Mouse (Mus musculus): ENCODE measurements around the gene 6030468B19Rik.
"Not testable (repeated sequence)": the region's sequence is repeated elsewhere in the genome, so short reads cannot be mapped to it uniquely, and the experiment has no call there.

6030468B19Rik gene

GRCm38 (mm10) chr11:117828149-117828887 is 30.9 kb downstream of the 6030468B19Rik start:
- no peak for DNase-seq (ENCODE audit: low read depth, low spot score)

GRCm38 (mm10) chr11:117828888-117829604 is 31.6 kb downstream of the 6030468B19Rik start:
- no peak for DNase-seq (ENCODE audit: low read depth, low spot score)

- DNase-seq (ENCODE audit: low read depth, low spot score) = no peak
Observed at GRCm38 (mm10) chr11:117829671-117830215, 32.3 kb downstream of the 6030468B19Rik start.

DNA sequence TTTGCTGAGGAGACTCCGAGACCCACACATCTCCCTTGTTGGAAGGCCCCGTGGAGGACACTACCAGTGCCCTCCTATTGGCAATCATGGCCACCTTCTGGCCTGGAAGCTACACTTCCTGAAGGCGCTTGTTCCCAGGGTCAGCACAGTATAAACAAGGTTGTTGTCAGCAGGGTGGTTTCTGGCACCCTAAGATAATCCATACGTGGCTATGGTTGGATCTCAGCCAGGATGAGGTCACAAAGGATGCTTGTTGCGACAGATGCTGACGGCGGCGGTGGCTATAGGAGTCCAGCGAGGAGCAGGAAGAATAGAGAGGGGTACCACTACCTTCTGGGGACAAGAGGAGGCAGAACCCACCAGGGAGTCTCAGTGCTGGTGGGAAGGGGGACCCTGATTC is 32.9 kb downstream of the 6030468B19Rik start:
- DNase-seq (ENCODE audit: low read depth, low spot score) = no peak

DNA sequence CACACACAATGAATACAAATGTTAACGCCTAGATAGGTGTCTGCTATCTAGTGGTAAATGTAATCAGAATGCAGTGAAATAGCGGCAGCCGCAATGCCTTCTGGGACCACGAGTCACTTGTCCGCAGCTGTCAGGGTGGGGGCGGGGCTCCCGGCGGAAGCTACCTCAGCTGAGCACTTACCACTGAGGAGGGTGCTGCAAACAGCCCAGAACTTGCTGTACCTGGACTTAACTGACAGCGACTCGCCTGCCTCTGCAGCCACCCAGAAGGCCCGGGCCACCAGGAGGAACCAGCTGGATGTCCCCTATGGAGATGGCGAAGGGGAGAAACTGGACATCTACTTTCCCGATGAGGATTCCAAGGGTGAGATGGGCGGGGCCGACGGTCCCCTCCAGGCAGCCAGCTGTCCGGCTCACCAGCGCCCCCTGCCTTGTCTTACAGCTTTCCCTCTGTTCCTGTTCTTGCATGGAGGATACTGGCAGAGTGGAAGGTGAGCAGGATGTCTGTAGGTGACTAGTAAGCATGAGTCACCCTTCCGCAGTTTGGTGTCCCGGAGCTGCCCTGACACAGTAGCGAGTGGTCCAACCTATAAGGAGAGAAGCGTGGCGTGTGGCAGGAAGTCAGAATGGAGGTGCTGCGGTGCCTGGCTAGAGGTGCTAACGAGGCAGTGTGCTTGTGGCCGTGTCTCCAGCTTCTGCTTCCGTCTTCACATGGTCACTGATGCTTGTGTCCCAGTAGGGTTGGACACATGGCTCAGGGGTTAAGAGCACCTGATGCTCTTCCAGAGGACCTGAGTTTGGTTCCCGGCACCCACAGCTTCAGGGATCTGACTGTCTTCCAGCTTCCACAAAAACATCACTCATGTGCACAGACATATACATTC is 34.9 kb downstream of the 6030468B19Rik start:
- peak; percentile 71 for DNase-seq (ENCODE audit: low read depth, low spot score)

DNA sequence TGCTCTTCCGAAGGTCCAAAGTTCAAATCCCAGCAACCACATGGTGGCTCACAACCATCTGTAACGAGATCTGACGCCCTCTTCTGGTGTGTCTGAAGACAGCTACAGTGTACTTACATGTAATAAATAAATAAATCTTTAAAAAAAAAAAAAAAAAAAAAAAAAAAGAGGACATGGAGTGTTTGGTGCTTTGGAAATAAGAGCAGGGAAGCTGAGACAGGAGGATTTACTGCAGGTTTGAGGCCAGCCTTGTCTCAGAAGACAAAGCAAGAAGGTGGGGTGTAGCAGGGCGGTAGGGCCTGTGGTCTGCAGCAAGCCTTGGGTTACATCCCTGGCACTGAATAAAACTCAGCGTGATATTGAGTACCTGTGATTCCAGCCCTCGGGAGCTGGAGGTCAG is 36.0 kb downstream of the 6030468B19Rik start:
- not testable (repeated sequence) for DNase-seq (ENCODE audit: low read depth, low spot score)

DNA sequence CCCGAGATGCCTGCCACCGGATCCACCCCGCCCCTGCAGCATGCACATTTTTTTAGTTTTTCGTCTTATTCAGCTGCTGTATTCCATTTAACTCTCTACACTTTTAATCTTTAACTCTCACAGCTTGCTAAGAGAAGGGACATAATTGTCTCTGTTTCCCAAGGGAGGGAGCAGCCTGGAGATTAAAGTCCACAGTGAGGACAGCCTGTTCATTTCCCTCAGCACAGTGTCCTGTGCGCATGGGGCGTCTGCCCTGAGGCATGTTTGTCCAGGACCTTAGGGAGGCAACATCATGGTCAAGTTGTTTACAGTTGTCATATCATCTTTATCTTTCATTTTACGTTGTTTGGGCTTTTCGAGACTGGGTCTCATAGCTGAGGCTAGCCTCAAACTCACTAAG is 36.6 kb downstream of the 6030468B19Rik start:
- no peak for DNase-seq (ENCODE audit: low read depth, low spot score)

DNA sequence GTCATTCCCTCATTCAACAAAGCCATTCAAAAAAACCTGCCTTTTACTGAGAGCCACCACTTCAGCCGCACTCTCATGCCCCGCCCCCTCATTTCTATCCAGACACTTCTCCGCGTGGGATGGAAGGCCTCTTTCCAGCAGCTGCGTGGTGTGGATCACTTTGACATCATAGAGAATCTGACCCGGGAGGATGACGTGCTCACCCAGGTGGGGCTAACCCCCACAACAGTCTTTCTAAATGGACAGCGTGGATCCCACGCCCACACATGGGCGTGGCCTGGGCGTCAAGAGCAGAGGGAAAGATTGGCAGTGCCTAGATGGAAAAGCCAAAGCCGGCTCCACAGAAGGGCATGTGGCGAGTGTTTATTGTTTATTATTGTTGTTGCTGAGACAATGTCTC is 38.8 kb downstream of the 6030468B19Rik start:
- DNase-seq (ENCODE audit: low read depth, low spot score) = no peak

- no peak for DNase-seq (ENCODE audit: low read depth, low spot score)
Observed at GRCm38 (mm10) chr11:117838572-117838971, 41.1 kb downstream of the 6030468B19Rik start.

DNA sequence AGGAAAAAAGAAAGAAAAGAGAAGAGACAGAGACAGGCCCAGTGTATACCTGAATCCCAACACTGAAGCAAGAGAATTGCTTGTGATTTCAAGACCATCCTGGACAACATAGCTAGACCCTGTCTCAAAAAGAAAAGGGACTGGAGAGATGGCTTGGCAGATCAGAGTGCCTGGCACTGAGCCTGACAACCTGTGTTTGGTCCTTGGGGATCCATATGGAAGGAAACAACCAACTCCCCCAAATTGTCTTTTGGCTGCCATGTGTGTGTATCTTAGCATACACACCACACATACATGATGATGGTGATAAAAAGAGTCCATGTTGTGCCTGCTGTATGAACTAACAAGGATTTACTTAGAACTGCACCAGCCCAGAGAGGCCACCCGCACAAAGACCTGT is 41.6 kb downstream of the 6030468B19Rik start:
- DNase-seq (ENCODE audit: low read depth, low spot score) = no peak

DNA sequence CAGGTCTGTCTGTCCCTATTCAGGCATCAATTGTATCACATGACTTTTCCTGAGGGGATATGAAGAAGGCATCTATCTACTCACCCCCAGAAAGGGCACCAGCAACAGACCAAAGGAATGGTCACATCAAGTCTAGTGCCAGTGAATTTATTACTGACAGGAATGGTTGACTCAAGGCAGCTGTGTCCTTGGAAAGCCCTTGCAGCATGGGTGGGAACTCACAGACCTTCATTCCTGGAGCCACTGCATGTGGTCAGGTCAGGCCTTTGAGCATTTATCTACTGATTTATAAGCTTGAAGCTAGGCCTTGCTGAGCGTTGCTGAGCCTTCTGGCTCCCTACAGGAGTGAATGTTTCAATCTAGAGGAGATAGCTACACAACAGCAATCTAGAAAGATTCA is 43.5 kb downstream of the 6030468B19Rik start:
- DNase-seq (ENCODE audit: low read depth, low spot score) = no peak

- no peak for DNase-seq (ENCODE audit: low read depth, low spot score)
Observed at GRCm38 (mm10) chr11:117843434-117843833, 46.0 kb downstream of the 6030468B19Rik start.

DNA sequence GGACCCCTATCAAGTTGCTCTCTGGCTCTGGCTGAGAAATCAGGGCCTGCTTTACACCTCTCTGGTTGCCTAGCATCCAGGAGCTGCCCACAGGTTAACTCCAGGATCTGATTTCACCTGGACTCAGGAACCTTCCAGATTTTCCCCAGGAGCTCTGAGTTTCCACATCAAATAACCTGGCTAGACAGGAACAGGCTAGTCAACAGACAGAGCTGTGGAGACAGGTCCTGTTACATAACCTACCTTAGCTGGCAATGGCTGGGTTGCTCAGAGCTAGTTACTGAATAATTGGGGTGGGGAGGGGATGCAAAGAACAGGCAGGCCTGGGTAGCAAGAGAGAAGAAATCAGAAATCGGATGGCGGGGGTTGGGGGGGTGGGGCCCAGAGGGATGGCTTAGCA is 47.5 kb downstream of the 6030468B19Rik start:
- no peak for DNase-seq (ENCODE audit: low read depth, low spot score)

DNA sequence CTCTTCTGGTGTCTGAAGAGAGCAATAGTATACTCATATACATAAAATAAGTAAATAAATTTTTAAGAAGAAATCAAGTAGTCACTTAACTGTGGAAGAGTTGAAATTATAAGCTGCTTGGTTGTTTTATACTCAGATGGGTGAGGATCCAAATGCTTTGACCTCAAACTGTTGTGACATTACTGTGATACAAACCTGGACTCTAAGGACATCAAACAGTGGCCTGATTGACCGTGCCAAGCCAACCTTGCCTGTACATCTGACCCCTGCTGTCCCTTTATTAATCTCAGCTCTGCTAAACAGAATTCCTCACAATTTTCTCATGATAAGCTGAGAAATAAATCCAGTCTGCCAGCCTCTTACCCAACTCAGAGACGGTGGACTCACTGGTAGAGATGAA is 48.2 kb downstream of the 6030468B19Rik start:
- no peak for DNase-seq (ENCODE audit: low read depth, low spot score)

DNA sequence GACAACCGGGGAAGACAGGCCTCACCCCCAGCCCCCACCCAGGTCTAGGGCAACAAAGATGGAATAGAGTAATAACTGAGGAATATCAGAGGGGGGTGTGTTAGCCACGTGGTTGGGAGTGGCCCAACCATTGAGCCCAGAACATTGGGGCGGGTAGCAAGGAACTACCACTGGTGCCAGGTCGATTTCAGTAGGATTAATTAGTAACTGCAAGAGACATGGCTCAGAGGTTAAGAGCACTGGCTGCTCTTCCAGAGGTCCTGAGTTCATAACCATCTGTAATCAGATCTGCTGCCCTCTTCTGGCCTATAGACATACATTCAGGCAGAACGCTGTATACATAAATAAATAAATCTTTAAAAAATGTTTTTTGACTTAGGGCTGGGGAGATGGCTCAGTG is 49.2 kb downstream of the 6030468B19Rik start:
- DNase-seq (ENCODE audit: low read depth, low spot score) = no peak

DNA sequence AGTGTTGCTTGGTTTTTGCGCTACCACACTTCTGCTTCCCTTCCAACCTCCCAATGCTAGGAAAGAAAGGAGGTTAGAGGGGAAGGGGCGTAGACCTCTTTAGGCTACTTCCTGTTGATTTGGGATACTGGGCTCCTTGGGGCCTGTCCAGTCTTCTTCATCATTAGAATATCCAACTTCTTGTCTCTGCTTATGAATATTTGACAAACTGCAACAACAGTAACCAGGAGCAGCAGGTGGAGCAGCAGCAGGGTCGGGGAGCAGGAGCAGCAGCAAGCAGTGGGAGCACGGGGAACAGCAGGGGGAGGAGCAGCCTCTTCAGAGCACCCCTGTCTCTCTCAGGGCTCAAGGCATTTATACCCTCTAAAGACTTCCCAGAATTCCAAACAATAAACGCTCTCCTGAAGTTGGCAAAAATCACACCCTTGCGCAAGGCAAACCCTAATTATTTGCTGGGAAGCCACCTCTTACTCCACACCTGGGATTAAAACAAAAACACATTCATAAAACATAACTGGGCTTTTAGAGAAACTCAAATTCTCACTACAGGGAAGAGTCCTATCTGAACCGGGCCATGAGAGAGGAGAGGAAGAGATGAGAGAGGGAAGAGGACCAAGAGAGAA is 50.2 kb downstream of the 6030468B19Rik start:
- no peak for DNase-seq (ENCODE audit: low read depth, low spot score)

DNA sequence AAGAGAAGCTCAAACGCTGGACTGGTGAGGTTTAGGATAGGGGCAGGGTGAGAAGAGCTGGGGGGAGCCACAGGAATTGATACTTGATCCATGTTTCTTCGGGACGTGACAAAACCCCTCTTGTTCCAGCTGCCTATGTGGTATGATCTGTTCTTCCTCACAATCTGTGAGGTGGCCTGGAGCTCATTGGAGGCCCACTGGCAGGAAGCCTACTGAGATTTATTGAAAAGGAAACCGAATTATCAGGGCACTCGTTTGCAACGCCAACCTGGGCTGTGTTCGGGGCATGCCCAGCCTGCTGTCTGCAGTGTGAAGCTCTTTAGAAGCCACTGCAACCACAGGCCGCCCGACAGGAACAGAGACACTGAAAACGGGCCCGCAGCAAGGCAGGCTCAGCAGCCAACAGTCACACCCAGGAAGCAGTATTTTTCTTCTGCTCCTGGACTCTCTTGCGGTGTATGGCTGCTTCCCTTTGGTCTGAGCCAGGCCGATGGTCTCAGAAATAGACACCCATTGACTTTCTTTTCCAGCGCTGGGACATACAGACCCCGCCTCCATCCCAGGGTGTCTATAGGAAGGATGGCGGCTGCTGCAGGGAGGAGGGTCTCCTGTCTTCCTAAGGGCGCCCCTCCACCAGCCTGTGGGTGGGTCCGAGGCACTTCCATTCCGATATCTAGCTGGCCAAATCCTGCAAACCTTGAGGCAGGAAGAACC is 51.0 kb downstream of the 6030468B19Rik start:
- no peak for DNase-seq (ENCODE audit: low read depth, low spot score)

DNA sequence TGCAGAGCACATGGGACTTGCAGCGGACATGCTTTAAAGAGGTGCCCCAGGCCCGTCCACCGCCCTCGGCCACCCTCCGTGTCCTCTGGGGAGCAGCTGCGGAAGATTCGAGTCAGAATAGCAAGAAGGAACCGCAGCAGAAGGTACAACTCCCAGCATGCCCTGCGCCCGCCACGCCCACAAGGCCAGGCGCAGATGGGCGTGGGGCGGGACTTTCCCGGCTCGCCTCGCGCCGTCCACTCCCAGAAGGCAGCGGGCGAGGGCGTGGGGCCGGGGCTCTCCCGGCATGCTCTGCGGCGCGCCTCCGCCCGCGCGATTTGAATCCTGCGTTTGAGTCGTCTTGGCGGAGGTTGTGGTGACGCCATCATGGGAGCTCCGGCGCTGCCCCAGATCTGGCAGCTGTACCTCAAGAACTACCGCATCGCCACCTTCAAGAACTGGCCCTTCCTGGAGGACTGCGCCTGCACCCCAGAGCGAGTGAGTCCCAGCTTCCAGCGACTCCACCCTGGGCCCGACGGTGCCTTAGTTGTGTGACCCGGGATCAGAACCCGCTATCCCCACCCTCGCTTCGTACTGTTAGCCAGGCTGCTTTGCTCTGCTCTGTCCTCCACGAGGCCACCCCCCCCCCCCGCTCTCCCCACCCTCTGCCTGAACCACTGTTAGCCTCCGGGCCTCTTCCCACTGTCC is 51.7 kb downstream of the 6030468B19Rik start, which contains the start of gene Birc5:
Birc5 (plus strand) TSS at position 267 of the 687 bp plus-strand sequence.
- DNase-seq (ENCODE audit: low read depth, low spot score) = peak; percentile 95

DNA sequence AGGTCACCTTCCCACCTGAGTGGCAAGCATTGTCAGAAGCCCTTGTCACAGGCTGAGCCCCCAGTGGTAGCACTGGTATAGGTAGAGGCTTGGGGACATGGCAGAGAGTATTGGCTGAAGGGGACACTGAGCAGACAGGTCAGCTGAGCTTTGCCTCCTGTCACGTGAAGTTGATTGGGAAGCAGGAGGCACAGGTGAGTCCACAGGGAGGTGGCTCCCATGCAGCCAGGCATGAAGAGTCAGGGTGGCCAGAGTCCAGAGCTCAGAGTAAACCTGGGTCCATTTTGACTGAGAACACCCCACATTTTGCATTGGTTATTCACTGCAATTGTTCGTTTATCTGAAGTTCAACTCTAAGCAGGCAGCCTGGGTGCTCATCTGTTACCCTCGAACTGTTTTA is 55.4 kb downstream of the 6030468B19Rik start:
- no peak for DNase-seq (ENCODE audit: low read depth, low spot score)

DNA sequence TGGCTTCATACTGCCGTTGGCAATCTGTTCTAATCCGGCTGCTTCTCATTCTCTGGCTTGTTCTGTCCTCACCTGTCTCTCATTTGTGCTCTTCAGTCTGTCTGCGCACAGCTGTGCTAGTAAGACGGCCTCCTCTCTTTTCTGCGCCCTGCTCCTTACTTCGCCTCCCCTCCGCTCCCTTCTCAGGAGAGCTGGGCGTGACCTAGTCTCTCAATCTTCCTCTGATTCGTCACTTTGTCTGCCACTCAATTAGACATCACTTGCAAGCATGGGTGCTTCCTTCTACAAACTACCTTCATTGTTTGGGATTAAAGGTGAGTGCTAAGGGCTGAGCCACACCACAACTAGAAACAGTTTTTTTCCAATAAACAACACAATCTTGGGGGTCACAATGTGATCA is 56.8 kb downstream of the 6030468B19Rik start:
- no peak for DNase-seq (ENCODE audit: low read depth, low spot score)

Data from embryo, embryonic 11.5 days (tissue).